Mouse (Mus musculus) forebrain, embryonic 11.5 days (tissue): ENCODE data around the gene Socs1. TPM values are rescaled to one million over a fixed set of nuclear protein-coding genes. Genes with fewer than 3 reads are reported as not detected.

Experiments
- ATAC-seq: fragments of 200-750 bp; cut with Nextera tagmentation; replicated peaks from 2 replicates; pipeline ENCODE4 v1.8.0; 2017; ENCODE audit warnings: moderate TSS enrichment; ENCODE audit not compliant: low FRiP score
- DNase-seq: peaks from one replicate; pipeline ENCODE4 v3.0.0-alpha.2; 2017; ENCODE audit warnings: low spot score
- H3K27ac ChIP-seq: fragments of 300-500 bp; sonication (generic); 2 replicates; pipeline ENCODE4 v1.5.1; 2014; ENCODE audit warnings: low read depth, low read length
- H3K27me3 ChIP-seq: fragments of 300-500 bp; sonication (generic); 2 replicates; pipeline ENCODE4 v1.6.1; 2014; ENCODE audit warnings: mild to moderate bottlenecking, low read length, mixed read lengths; ENCODE audit not compliant: control insufficient read depth, insufficient read depth
- H3K36me3 ChIP-seq: fragments of 300-500 bp; sonication (generic); 2 replicates; pipeline ENCODE4 v1.6.1; 2014; ENCODE audit warnings: mild to moderate bottlenecking, low read length, moderate library complexity, mixed read lengths; ENCODE audit not compliant: control insufficient read depth, insufficient read depth
- H3K4me1 ChIP-seq: fragments of 300-500 bp; sonication (generic); replicated peaks from 2 replicates; pipeline ENCODE4 v1.6.1; 2014; ENCODE audit warnings: low read length, mixed read lengths; ENCODE audit not compliant: control insufficient read depth, insufficient read depth
- H3K4me2 ChIP-seq: fragments of 300-500 bp; sonication (generic); 2 replicates; pipeline ENCODE4 v1.6.1; 2014; ENCODE audit warnings: low read depth, mild to moderate bottlenecking, low read length, moderate library complexity, mixed read lengths; ENCODE audit not compliant: severe bottlenecking
- H3K4me3 ChIP-seq: fragments of 300-500 bp; sonication (generic); 2 replicates; pipeline ENCODE4 v1.5.1; 2014; ENCODE audit warnings: low read depth, low read length
- H3K9ac ChIP-seq: fragments of 300-500 bp; sonication (generic); 2 replicates; pipeline ENCODE4 v1.6.1; 2014; ENCODE audit warnings: low read length
- H3K9me3 ChIP-seq: fragments of 300-500 bp; sonication (generic); 2 replicates; pipeline ENCODE4 v1.6.1; 2016; ENCODE audit warnings: low read length, mixed read lengths; ENCODE audit not compliant: control insufficient read depth
- WGBS: fragments of 180-500 bp; shearing (Covaris S2); extraction: QIAGEN DNeasy Blood & Tissue Kit; methylation state at CpG from one replicate; pipeline ENCODE4 v1.1.7; 2014; 5-methylcytosine and 5-hydroxymethylcytosine counted together
- polyA plus RNA-seq: library from polyadenylated mRNA; unstranded; fragments of >200 nt; fragmentation: Nextera tagmentation; extraction: Ambion mirVana; gene quantifications from 2 replicates; pipeline ENCODE4 v1.2.1, GENCODE M21; 2014

Socs1 gene
- 3.0 and 3.2 TPM in 2 replicates for polyA plus RNA-seq

GRCm38 (mm10) chr16:10785371-10786231 is at the start of gene Socs1:
TSS of gene Socs1 (minus strand) at chr16:10785536.
- H3K36me3 ChIP-seq, result no peaks in the 10 kb centered on the region
- peak within 1 kb of the TSS; percentile 71 for H3K27ac ChIP-seq
- H3K4me1 ChIP-seq, result peaks cover 9% of the 10 kb centered on the region; the same call in 1 of the 2 replicates
- DNase-seq (peak; percentile 95), ATAC-seq (peak; percentile 86)
- H3K9me3 ChIP-seq, result no peaks in the 10 kb centered on the region
- H3K4me2 ChIP-seq, result peak within 1 kb of the TSS; percentile 99
- H3K4me3 ChIP-seq, result peak within 1 kb of the TSS; percentile 61
- under 1% methylated on average over 55 of the region's 59 CpGs for WGBS
- H3K9ac ChIP-seq, result peak within 1 kb of the TSS; percentile 71
- H3K27me3 ChIP-seq, result peaks cover 16% of the 10 kb centered on the region

- Histone ChIP-seq H3K27me3 (no peaks in the 10 kb centered on the region), H3K27ac (no peak overlapping the region), H3K9me3 (no peaks in the 10 kb centered on the region), H3K9ac (peak overlapping the region; percentile 89), H3K4me1 (peaks cover 4% of the 10 kb centered on the region; the same call in 1 of the 2 replicates), H3K4me2 (peak overlapping the region; percentile 90), H3K4me3 (peak overlapping the region; percentile 75), H3K36me3 (no peaks in the 10 kb centered on the region)
- WGBS, result 10% methylated on average over 12 of the region's 12 CpGs
- DNase-seq, result no peak
- no peak for ATAC-seq
Observed at GRCm38 (mm10) chr16:10834542-10834910, 49.2 kb upstream of the Socs1 start.

- 76% methylated on average over 4 of the region's 4 CpGs for WGBS
- no peaks in the 10 kb centered on the region for H3K9me3 ChIP-seq
- no peak overlapping the region for H3K4me2 ChIP-seq
- no peaks in the 10 kb centered on the region for H3K36me3 ChIP-seq
- ATAC-seq (no peak), DNase-seq (no peak)
- H3K27ac ChIP-seq, result no peak overlapping the region
- H3K4me1 ChIP-seq, result no peaks in the 10 kb centered on the region
- no peaks in the 10 kb centered on the region for H3K27me3 ChIP-seq
- no peak overlapping the region for H3K4me3 ChIP-seq
- H3K9ac ChIP-seq, result no peak overlapping the region
Observed at GRCm38 (mm10) chr16:10828461-10828805, 43.1 kb upstream of the Socs1 start.

GRCm38 (mm10) chr16:10827766-10828460 is 42.6 kb upstream of the Socs1 start:
- no peak for ATAC-seq
- Histone ChIP-seq H3K9ac (no peak overlapping the region), H3K4me1 (no peaks in the 10 kb centered on the region), H3K36me3 (no peaks in the 10 kb centered on the region), H3K4me3 (no peak overlapping the region), H3K4me2 (no peak overlapping the region), H3K27me3 (no peaks in the 10 kb centered on the region), H3K9me3 (no peaks in the 10 kb centered on the region), H3K27ac (no peak overlapping the region)
- whole genome bisulfite sequencing, result 84% methylated on average over 7 of the region's 7 CpGs
- DNase-seq, result no peak

- H3K9me3 ChIP-seq, result no peaks in the 10 kb centered on the region
- H3K4me3 ChIP-seq, result no peak overlapping the region
- H3K4me2 ChIP-seq, result no peak overlapping the region
- ATAC-seq, result no peak
- no peak for DNase-seq
- no peaks in the 10 kb centered on the region for H3K4me1 ChIP-seq
- 91% methylated on average over 9 of the region's 9 CpGs for WGBS
- H3K9ac ChIP-seq, result no peak overlapping the region
- H3K27ac ChIP-seq, result no peak overlapping the region
- H3K27me3 ChIP-seq, result no peaks in the 10 kb centered on the region
- no peaks in the 10 kb centered on the region for H3K36me3 ChIP-seq
Observed at GRCm38 (mm10) chr16:10827269-10827668, 41.9 kb upstream of the Socs1 start.

GRCm38 (mm10) chr16:10825840-10826239 is 40.5 kb upstream of the Socs1 start:
- Histone ChIP-seq H3K4me2 (no peak overlapping the region), H3K9me3 (no peaks in the 10 kb centered on the region), H3K9ac (no peak overlapping the region), H3K27me3 (no peaks in the 10 kb centered on the region), H3K4me3 (no peak overlapping the region), H3K27ac (no peak overlapping the region), H3K4me1 (no peaks in the 10 kb centered on the region), H3K36me3 (no peaks in the 10 kb centered on the region)
- ATAC-seq (no peak), DNase-seq (no peak)
- 87% methylated on average over 4 of the region's 4 CpGs for WGBS

GRCm38 (mm10) chr16:10824536-10824935 is 39.2 kb upstream of the Socs1 start:
- H3K4me1 ChIP-seq, result no peaks in the 10 kb centered on the region
- H3K9me3 ChIP-seq, result no peaks in the 10 kb centered on the region
- no peak overlapping the region for H3K27ac ChIP-seq
- no peaks in the 10 kb centered on the region for H3K36me3 ChIP-seq
- no peak overlapping the region for H3K4me2 ChIP-seq
- H3K9ac ChIP-seq, result no peak overlapping the region
- DNase-seq, result no peak
- no peak overlapping the region for H3K4me3 ChIP-seq
- ATAC-seq, result no peak
- H3K27me3 ChIP-seq, result no peaks in the 10 kb centered on the region
- WGBS, result 84% methylated on average over 1 of the region's 1 CpGs

- Histone ChIP-seq H3K36me3 (no peaks in the 10 kb centered on the region), H3K9ac (no peak overlapping the region), H3K4me1 (no peaks in the 10 kb centered on the region), H3K4me2 (no peak overlapping the region), H3K4me3 (no peak overlapping the region), H3K9me3 (no peaks in the 10 kb centered on the region), H3K27ac (no peak overlapping the region), H3K27me3 (no peaks in the 10 kb centered on the region)
- ATAC-seq (no peak), DNase-seq (no peak)
- 70% methylated on average over 4 of the region's 4 CpGs for WGBS
Observed at GRCm38 (mm10) chr16:10821387-10821786, 36.1 kb upstream of the Socs1 start.
